Mouse (Mus musculus) cerebellum, adult 2 months (tissue): ENCODE measurements around the gene Wdr59.

ENCODE experiments used
- CTCF ChIP-seq: fragments of 200-500 bp; IDR thresholded peaks from 2 replicates; pipeline ENCODE4 v1.5.1; 2011; ENCODE audit warnings: low read depth, mild to moderate bottlenecking, control low read depth, low read length, moderate library complexity, borderline replicate concordance; ENCODE audit not compliant: insufficient read depth
- POLR2A ChIP-seq: fragments of 200-500 bp; IDR thresholded peaks from 2 replicates; pipeline ENCODE4 v1.6.1; 2011; ENCODE audit warnings: low read length, control low read depth, borderline replicate concordance; ENCODE audit not compliant: insufficient read depth

GRCm38 (mm10) chr8:111548201-111548600 lies 26.3 kb upstream of the Wdr59 start:
- TF ChIP-seq CTCF (no peak), POLR2A (no peak)
